Mouse (Mus musculus) midbrain, embryonic 10.5 days (tissue): ENCODE data around the gene Psip1. TPM values are rescaled to one million over a fixed set of nuclear protein-coding genes. Genes with fewer than 3 reads are reported as not detected.

ENCODE experiments used
- DNase-seq: peaks from one replicate; pipeline ENCODE4 v3.0.0-alpha.2; 2017; ENCODE audit warnings: low spot score
- H3K27ac ChIP-seq: fragments of 300-500 bp; sonication (generic); replicated peaks from 2 replicates; pipeline ENCODE4 v1.5.1; 2016; ENCODE audit warnings: mild to moderate bottlenecking
- H3K27me3 ChIP-seq: fragments of 300-500 bp; sonication (generic); 2 replicates; pipeline ENCODE4 v1.6.1; 2016; ENCODE audit warnings: low read depth, mild to moderate bottlenecking; ENCODE audit not compliant: poor library complexity, severe bottlenecking
- H3K36me3 ChIP-seq: fragments of 300-500 bp; sonication (generic); 2 replicates; pipeline ENCODE4 v1.6.1; 2016; ENCODE audit warnings: mild to moderate bottlenecking, moderate library complexity
- H3K4me1 ChIP-seq: fragments of 300-500 bp; sonication (generic); 2 replicates; pipeline ENCODE4 v1.6.1; 2016
- H3K4me3 ChIP-seq: fragments of 300-500 bp; sonication (generic); 2 replicates; pipeline ENCODE4 v1.5.1; 2016; ENCODE audit warnings: mild to moderate bottlenecking, moderate library complexity
- H3K9me3 ChIP-seq: fragments of 300-500 bp; sonication (generic); replicated peaks from 2 replicates; pipeline ENCODE4 v1.6.1; 2016; ENCODE audit warnings: mild to moderate bottlenecking
- WGBS: fragments of 180-500 bp; shearing (Covaris S2); methylation state at CpG from one replicate; pipeline ENCODE4 v1.1.7; 2016; 5-methylcytosine and 5-hydroxymethylcytosine counted together
- polyA plus RNA-seq: library from polyadenylated mRNA; unstranded; fragments of >200 nt; fragmentation: Nextera tagmentation; extraction: Ambion mirVana; gene quantifications from 2 replicates; pipeline ENCODE4 v1.2.1, GENCODE M21; 2016

The Psip1 gene
- polyA plus RNA-seq, 1 experiment from 2014 or later = 302 TPM

GRCm38 (mm10) chr4:83428845-83429244, 57.4 kb downstream of the Psip1 start:
- no peak overlapping the region for H3K4me3 ChIP-seq
- no peaks in the 10 kb centered on the region for H3K27me3 ChIP-seq
- H3K9me3 ChIP-seq = no peaks in the 10 kb centered on the region
- WGBS = 92% methylated on average over 4 of the region's 4 CpGs
- DNase-seq = no peak
- H3K4me1 ChIP-seq = no peaks in the 10 kb centered on the region
- peaks cover 97% of the 10 kb centered on the region for H3K36me3 ChIP-seq
- no peak overlapping the region for H3K27ac ChIP-seq

GRCm38 (mm10) chr4:83427696-83428095, 58.6 kb downstream of the Psip1 start:
- H3K9me3 ChIP-seq = no peaks in the 10 kb centered on the region
- DNase-seq = no peak
- H3K27ac ChIP-seq = no peak overlapping the region
- H3K36me3 ChIP-seq = peaks cover 97% of the 10 kb centered on the region
- no peaks in the 10 kb centered on the region for H3K27me3 ChIP-seq
- 96% methylated on average over 8 of the region's 8 CpGs for WGBS
- no peak overlapping the region for H3K4me3 ChIP-seq
- H3K4me1 ChIP-seq = no peaks in the 10 kb centered on the region

GRCm38 (mm10) chr4:83427141-83427540, 59.1 kb downstream of the Psip1 start:
- Histone ChIP-seq H3K27me3 (no peaks in the 10 kb centered on the region), H3K4me3 (no peak overlapping the region), H3K27ac (no peak overlapping the region), H3K9me3 (no peaks in the 10 kb centered on the region), H3K4me1 (no peaks in the 10 kb centered on the region), H3K36me3 (peaks cover 97% of the 10 kb centered on the region)
- whole genome bisulfite sequencing = 96% methylated on average over 7 of the region's 7 CpGs
- DNase-seq = no peak

GRCm38 (mm10) chr4:83425119-83425518, 61.1 kb downstream of the Psip1 start:
- no peak overlapping the region for H3K4me3 ChIP-seq
- 98% methylated on average over 4 of the region's 4 CpGs for WGBS
- no peak for DNase-seq
- H3K36me3 ChIP-seq = peaks cover 92% of the 10 kb centered on the region
- H3K27ac ChIP-seq = no peak overlapping the region
- no peaks in the 10 kb centered on the region for H3K4me1 ChIP-seq
- H3K27me3 ChIP-seq = no peaks in the 10 kb centered on the region
- H3K9me3 ChIP-seq = no peaks in the 10 kb centered on the region

GRCm38 (mm10) chr4:83423641-83424040, 62.6 kb downstream of the Psip1 start:
- Histone ChIP-seq H3K4me1 (peaks cover 7% of the 10 kb centered on the region), H3K4me3 (no peak overlapping the region), H3K36me3 (peaks cover 88% of the 10 kb centered on the region), H3K27ac (no peak overlapping the region), H3K27me3 (no peaks in the 10 kb centered on the region), H3K9me3 (no peaks in the 10 kb centered on the region)
- 96% methylated on average over 6 of the region's 6 CpGs for WGBS
- DNase-seq = no peak

- Histone ChIP-seq H3K4me3 (peak overlapping the region; percentile 92), H3K27ac (no peak overlapping the region), H3K36me3 (peaks cover 40% of the 10 kb centered on the region), H3K27me3 (no peaks in the 10 kb centered on the region), H3K9me3 (peaks cover 6% of the 10 kb centered on the region; the same call in 1 of the 2 replicates), H3K4me1 (peaks cover 17% of the 10 kb centered on the region)
- DNase-seq = no peak
- WGBS = 80% methylated on average over 2 of the region's 2 CpGs
These were observed 67.5 kb downstream of the Psip1 start for GRCm38 (mm10) chr4:83418781-83419180.

- Histone ChIP-seq H3K4me1 (peaks cover 17% of the 10 kb centered on the region), H3K9me3 (peaks cover 6% of the 10 kb centered on the region; the same call in 1 of the 2 replicates)
- WGBS = under 1% methylated on average over 30 of the region's 30 CpGs
These were observed 68.5 kb downstream of the Psip1 start for GRCm38 (mm10) chr4:83417820-83418186.

GRCm38 (mm10) chr4:83417160-83417819, 69.0 kb downstream of the Psip1 start, which contains the start of gene Snapc3:
Snapc3 (plus strand) TSS chr4:83417724.
- DNase-seq = peak; percentile 97
- Histone ChIP-seq H3K4me3 (peak within 1 kb of the TSS; percentile 92), H3K27me3 (no peaks in the 10 kb centered on the region), H3K9me3 (peaks cover 6% of the 10 kb centered on the region; the same call in 1 of the 2 replicates), H3K36me3 (peaks cover 25% of the 10 kb centered on the region), H3K27ac (peak within 1 kb of the TSS; percentile 94), H3K4me1 (peaks cover 17% of the 10 kb centered on the region)
- WGBS = 2% methylated on average over 41 of the region's 41 CpGs

More at GRCm38 (mm10) chr4:83417820-83418186, 68.5 kb downstream of the Psip1 start:
- no peak for DNase-seq
- Histone ChIP-seq H3K27me3 (no peaks in the 10 kb centered on the region), H3K27ac (peak overlapping the region; percentile 94), H3K4me3 (peak overlapping the region; percentile 92), H3K36me3 (peaks cover 30% of the 10 kb centered on the region)

- Histone ChIP-seq H3K27ac (no peak overlapping the region), H3K4me3 (no peak overlapping the region), H3K27me3 (no peaks in the 10 kb centered on the region), H3K36me3 (peaks cover 3% of the 10 kb centered on the region; the same call in 1 of the 2 replicates), H3K4me1 (peaks cover 17% of the 10 kb centered on the region), H3K9me3 (peaks cover 6% of the 10 kb centered on the region; the same call in 1 of the 2 replicates)
- no peak for DNase-seq
- WGBS = 84% methylated on average over 5 of the region's 5 CpGs
These were observed 71.9 kb downstream of the Psip1 start for GRCm38 (mm10) chr4:83414241-83414824.

GRCm38 (mm10) chr4:83412060-83412459, 74.2 kb downstream of the Psip1 start:
- no peak overlapping the region for H3K27ac ChIP-seq
- H3K4me3 ChIP-seq = no peak overlapping the region
- no peaks in the 10 kb centered on the region for H3K27me3 ChIP-seq
- no peak for DNase-seq
- H3K4me1 ChIP-seq = peaks cover 6% of the 10 kb centered on the region
- WGBS = 86% methylated on average over 3 of the region's 3 CpGs
- H3K36me3 ChIP-seq = no peaks in the 10 kb centered on the region
- peaks cover 21% of the 10 kb centered on the region for H3K9me3 ChIP-seq

- Histone ChIP-seq H3K36me3 (no peaks in the 10 kb centered on the region), H3K4me1 (no peaks in the 10 kb centered on the region), H3K4me3 (no peak overlapping the region), H3K9me3 (peaks cover 14% of the 10 kb centered on the region), H3K27ac (no peak overlapping the region), H3K27me3 (no peaks in the 10 kb centered on the region)
- WGBS = 95% methylated on average over 4 of the region's 4 CpGs
- DNase-seq = no peak
These were observed 76.3 kb downstream of the Psip1 start for GRCm38 (mm10) chr4:83409867-83410505.

- H3K36me3 ChIP-seq = no peaks in the 10 kb centered on the region
- no peaks in the 10 kb centered on the region for H3K4me1 ChIP-seq
- no peak for DNase-seq
These were observed 78.6 kb downstream of the Psip1 start for GRCm38 (mm10) chr4:83407688-83408087.

More at GRCm38 (mm10) chr4:83407688-83408087, 78.6 kb downstream of the Psip1 start:
- WGBS = 95% methylated on average over 6 of the region's 6 CpGs
- Histone ChIP-seq H3K27me3 (no peaks in the 10 kb centered on the region), H3K9me3 (peaks cover 24% of the 10 kb centered on the region), H3K4me3 (no peak overlapping the region), H3K27ac (no peak overlapping the region)
